Mouse (Mus musculus) adrenal gland, adult 10 weeks (tissue): ENCODE data around the gene Grm3. TPM values are rescaled to one million over a fixed set of nuclear protein-coding genes. Genes with fewer than 3 reads are reported as not detected.

ENCODE experiments used
- polyA plus RNA-seq: library from polyadenylated mRNA; stranded (reverse); fragments of 350-450 nt; fragmentation: Illumina TruSeq; extraction: RNeasy Lipid Tissue Mini Kit (QIAGEN cat#74804); gene quantifications from one replicate; pipeline ENCODE4 v1.2.3, GENCODE M21; 2014; ENCODE audit warnings: low read depth, low replicate concordance

The Grm3 gene
- not detected for polyA plus RNA-seq

DNA sequence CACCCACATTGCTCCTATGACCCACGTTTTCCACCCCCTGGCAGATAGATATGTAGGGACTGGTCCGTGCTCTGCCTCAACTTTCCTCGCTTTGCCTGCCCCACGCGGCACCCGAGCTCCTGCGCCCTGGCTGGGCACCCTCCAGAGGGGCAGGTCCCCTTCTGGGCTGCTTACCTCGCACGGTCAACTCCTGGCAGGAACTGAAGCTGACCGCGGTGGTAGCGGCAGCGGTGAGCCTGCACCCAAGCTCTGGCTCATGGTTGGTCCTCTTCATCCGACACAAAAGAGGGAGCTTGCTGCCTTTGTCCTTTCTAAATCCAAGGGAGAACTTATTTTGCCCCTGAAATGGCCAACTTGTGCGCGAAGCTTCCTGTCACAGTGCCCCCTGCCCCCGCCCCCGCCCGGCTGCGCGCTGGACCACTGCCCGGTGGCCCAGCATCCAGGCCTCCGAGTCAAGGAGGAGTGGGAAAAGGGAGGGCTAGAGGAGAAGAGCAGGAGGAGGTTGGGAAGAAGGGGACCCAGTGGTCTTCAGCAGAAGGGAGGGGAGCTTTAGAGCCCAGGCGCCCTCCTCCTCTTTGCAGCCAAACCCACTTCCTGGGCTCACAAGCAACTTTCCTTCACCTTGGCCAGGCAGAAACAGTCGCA lies at the start of gene Grm3:
Grm3 (minus strand) TSS at position 215 of the 645 bp plus-strand sequence.

